Comparison of ENCODE assay signal across 14 mouse cellular contexts in the genomic region with DNA sequence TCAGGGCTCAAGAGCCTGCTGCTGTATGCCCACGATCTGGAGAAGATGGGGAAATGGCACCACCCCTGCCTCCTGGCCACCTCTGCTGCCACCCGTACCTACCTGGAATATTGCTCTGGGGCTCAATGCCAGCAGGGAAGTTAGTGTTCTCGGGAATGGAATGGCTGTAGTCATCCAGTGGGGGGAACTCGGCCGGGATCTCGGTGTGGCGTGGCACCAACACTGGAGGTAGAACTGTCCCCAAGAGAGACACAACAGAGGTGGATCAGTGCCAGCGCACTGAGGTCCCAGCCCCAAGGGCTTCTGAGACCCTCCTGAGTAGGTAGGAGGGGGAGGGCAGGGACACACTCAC.
A peak's percentile ranks its signal among the peaks of the same experiment; 100 is the strongest.
DNase-seq lines count a peak whose midpoint lies in the region; ATAC-seq and TF ChIP-seq lines count a peak whose summit lies in the region.
"Had no signal": no experiment of that assay in that cellular context is flagged by ENCODE, and none has a peak within 500 bp of the region (broad histone marks: within the 10 kb centered on the region; RNA-seq: fewer than 3 reads in every experiment).

No protein-coding gene starts in this region.

- WGBS in heart, embryonic 13.5 days = 73% methylated on average over 8 of the region's 8 CpGs
- 76% methylated on average over 8 of the region's 8 CpGs for WGBS in embryonic facial prominence, embryonic 15.5 days
- WGBS in limb, embryonic 14.5 days = 56% methylated on average over 8 of the region's 8 CpGs

- no peak for TF ChIP-seq POLR2A in limb, embryonic 14.5 days (IDR thresholded peaks at IDR 0.05; ENCODE audit: borderline replicate concordance, extremely low read depth, insufficient read depth, insufficient read length)

- no peak for TF ChIP-seq CTCF in layer of hippocampus, adult 2 months (conservative IDR thresholded peaks at IDR 0.05)

- H3K4me1 ChIP-seq in heart, embryonic 13.5 days = peaks cover 79% of the 10 kb centered on the region
- peaks cover 68% of the 10 kb centered on the region for H3K4me1 ChIP-seq in embryonic facial prominence, embryonic 15.5 days
- peaks cover 61% of the 10 kb centered on the region for H3K4me1 ChIP-seq in limb, embryonic 14.5 days (ENCODE audit: control insufficient read depth, insufficient read depth, low read length)

- peak overlapping the region; percentile 37 for H3K4me2 ChIP-seq in heart, embryonic 13.5 days
- H3K4me2 ChIP-seq in embryonic facial prominence, embryonic 15.5 days (replicated peaks) = no peak overlapping the region
- 0 out of 2 replicates have a peak overlapping the region, but pooled peaks have one; percentile 7 for H3K4me2 ChIP-seq in limb, embryonic 14.5 days (replicated peaks; ENCODE audit: low read depth, low read length, severe bottlenecking)
- H3K4me2 ChIP-seq: stomach, embryonic 15.5 days had no signal

- H3K9me3 ChIP-seq in heart, embryonic 13.5 days = no peaks in the 10 kb centered on the region
- H3K9me3 ChIP-seq in embryonic facial prominence, embryonic 15.5 days (replicated peaks) = no peaks in the 10 kb centered on the region
- no peaks in the 10 kb centered on the region for H3K9me3 ChIP-seq in limb, embryonic 14.5 days (ENCODE audit: control insufficient read depth, low read length)
- H3K9me3 ChIP-seq: stomach, embryonic 15.5 days had no signal

- H3K9ac ChIP-seq in heart, embryonic 13.5 days = peak overlapping the region; percentile 65
- H3K9ac ChIP-seq in embryonic facial prominence, embryonic 15.5 days = no peak overlapping the region
- no peak overlapping the region for H3K9ac ChIP-seq in limb, embryonic 14.5 days (ENCODE audit: low read depth, low read length, severe bottlenecking)
- H3K9ac ChIP-seq: stomach, embryonic 15.5 days had no signal

- peak overlapping the region; percentile 79 for H3K27ac ChIP-seq in heart, embryonic 13.5 days (replicated peaks)
- H3K27ac ChIP-seq in layer of hippocampus, adult 2 months = 0 out of 2 replicates have a peak overlapping the region, but pooled peaks have one; percentile 23
- 0 out of 2 replicates have a peak overlapping the region, but pooled peaks have one; percentile 49 for H3K27ac ChIP-seq in embryonic facial prominence, embryonic 15.5 days (replicated peaks)
- H3K27ac ChIP-seq in limb, embryonic 14.5 days (replicated peaks; ENCODE audit: low read depth, low read length) = peak overlapping the region; percentile 43

- H3K36me3 ChIP-seq in heart, embryonic 13.5 days = peaks cover 39% of the 10 kb centered on the region
- H3K36me3 ChIP-seq in embryonic facial prominence, embryonic 15.5 days = peaks cover 23% of the 10 kb centered on the region
- peaks cover 44% of the 10 kb centered on the region for H3K36me3 ChIP-seq in limb, embryonic 14.5 days (ENCODE audit: control insufficient read depth, insufficient read depth, low read length)

- no peak overlapping the region for H3K4me3 ChIP-seq in heart, embryonic 13.5 days
- H3K4me3 ChIP-seq in layer of hippocampus, adult 2 months = no peak overlapping the region
- H3K4me3 ChIP-seq in embryonic facial prominence, embryonic 15.5 days (replicated peaks) = no peak overlapping the region
- H3K4me3 ChIP-seq in limb, embryonic 14.5 days (replicated peaks; ENCODE audit: low read length) = no peak overlapping the region
- H3K4me3 ChIP-seq: stomach, embryonic 15.5 days had no signal

- no peak for ATAC-seq in heart, embryonic 13.5 days (ENCODE audit: extremely low read depth, insufficient number of reproducible peaks, low FRiP score, low TSS enrichment)
- no peak for ATAC-seq in embryonic facial prominence, embryonic 15.5 days (ENCODE audit: insufficient number of reproducible peaks, low FRiP score, low TSS enrichment, low read depth)
- ATAC-seq in limb, embryonic 14.5 days (ENCODE audit: low FRiP score, low read depth) = no peak
- ATAC-seq: CD4-positive, CD25-positive, alpha-beta regulatory T cell, adult 4 months had no signal

- no peak for DNase-seq in heart, postnatal 4 days
- no peak for DNase-seq in layer of hippocampus, adult 2 months (ENCODE audit: low spot score in 2 of 2)
- no peak for DNase-seq in layer of hippocampus, postnatal 36 days
- no peak for DNase-seq in limb, embryonic 14.5 days (ENCODE audit: low spot score)
- no peak for DNase-seq in adrenal gland, postnatal 25 days
- no peak for DNase-seq in adrenal gland, postnatal 36 days
- DNase-seq: cerebellum, postnatal 25 days; layer of hippocampus, adult 9-11 months; lung, adult 2 months; right cerebral cortex, postnatal 4 days had no signal

- no peaks in the 10 kb centered on the region for H3K27me3 ChIP-seq in heart, embryonic 13.5 days (replicated peaks)
- H3K27me3 ChIP-seq in embryonic facial prominence, embryonic 15.5 days = no peaks in the 10 kb centered on the region
- H3K27me3 ChIP-seq in limb, embryonic 14.5 days (ENCODE audit: control insufficient read depth, insufficient read depth, low read length) = no peaks in the 10 kb centered on the region
- H3K27me3 ChIP-seq: stomach, embryonic 15.5 days had no signal

Comparison
In these comparisons a context has a peak if more than half of its experiments do, and no peak if none do; other contexts are left out.
1. H3K27ac ChIP-seq: peak in every context shown above with its lines; median percentile 79 in heart, embryonic 13.5 days; 49 in embryonic facial prominence, embryonic 15.5 days; 43 in limb, embryonic 14.5 days; 23 in layer of hippocampus, adult 2 months.